In genomic region chr2:131557896-131558295, GRCm38 (mm10) we compare ENCODE assay signal across 29 mouse cellular contexts. TPM values are rescaled to one million over a fixed set of nuclear protein-coding genes. Genes with fewer than 3 reads are reported as not detected.
DNase-seq lines count a peak whose midpoint lies in the region; ATAC-seq and TF ChIP-seq lines count a peak whose summit lies in the region.
"Had no signal": no experiment of that assay in that cellular context is flagged by ENCODE, and none has a peak within 500 bp of the region (broad histone marks: within the 10 kb centered on the region; RNA-seq: fewer than 3 reads in every experiment).

No protein-coding gene starts in this region.

- no peak for TF ChIP-seq CTCF in left cerebral cortex, adult 2 months (IDR thresholded peaks at IDR 0.05)
- TF ChIP-seq CTCF in cortical plate, adult 2 months (IDR thresholded peaks at IDR 0.05; ENCODE audit: extremely low read depth, insufficient read depth, low read length): no peak

- no peaks in the 10 kb centered on the region for H3K9me3 ChIP-seq in forebrain, embryonic 14.5 days (replicated peaks; ENCODE audit: control insufficient read depth, low read length)
- H3K9me3 ChIP-seq in forebrain, embryonic 10.5 days: no peaks in the 10 kb centered on the region
- H3K9me3 ChIP-seq: embryonic facial prominence, embryonic 15.5 days; hindbrain, embryonic 12.5 days; liver, embryonic 15.5 days; lung, embryonic 15.5 days; midbrain, embryonic 13.5 days had no signal

- ATAC-seq in forebrain, embryonic 14.5 days: no peak
- ATAC-seq: CD4-positive, CD25-positive, alpha-beta regulatory T cell, adult 4 months; inflammation-experienced regulatory T-cells, adult 6 months; midbrain, embryonic 13.5 days; Patski had no signal

- H3K27ac ChIP-seq in forebrain, embryonic 14.5 days (ENCODE audit: low read depth, low read length): no peak overlapping the region
- no peak overlapping the region for H3K27ac ChIP-seq in forebrain, embryonic 10.5 days
- H3K27ac ChIP-seq in left cerebral cortex, adult 2 months: no peak overlapping the region
- H3K27ac ChIP-seq in cortical plate, adult 2 months (ENCODE audit: insufficient read depth, low read length): no peak overlapping the region
- H3K27ac ChIP-seq: embryonic facial prominence, embryonic 15.5 days; hindbrain, embryonic 12.5 days; liver, embryonic 15.5 days; lung, embryonic 15.5 days; midbrain, embryonic 13.5 days had no signal

- H3K27me3 ChIP-seq in forebrain, embryonic 14.5 days (replicated peaks; ENCODE audit: control insufficient read depth, insufficient read depth, low read length): peaks cover 41% of the 10 kb centered on the region
- peaks cover 87% of the 10 kb centered on the region for H3K27me3 ChIP-seq in forebrain, embryonic 10.5 days (ENCODE audit: poor library complexity, severe bottlenecking)
- H3K27me3 ChIP-seq: Patski had no signal

- 80% methylated on average over 2 of the region's 2 CpGs for WGBS in forebrain, embryonic 14.5 days
- WGBS in forebrain, embryonic 10.5 days: 77% methylated on average over 2 of the region's 2 CpGs

- H3K36me3 ChIP-seq in forebrain, embryonic 14.5 days (ENCODE audit: control insufficient read depth, insufficient read depth, low read length): no peaks in the 10 kb centered on the region
- H3K36me3 ChIP-seq in forebrain, embryonic 10.5 days (replicated peaks): no peaks in the 10 kb centered on the region
- H3K36me3 ChIP-seq: embryonic facial prominence, embryonic 15.5 days; hindbrain, embryonic 12.5 days; liver, embryonic 15.5 days; lung, embryonic 15.5 days; midbrain, embryonic 13.5 days had no signal

- intact Hi-C loops in heart, postnatal 10 days (cut with DNase I): no loop called here
- intact Hi-C loops in left cerebral cortex, adult 2 months (cut with DNase I): no loop called here
- intact Hi-C loops in left cerebral cortex, postnatal 10 days (cut with DNase I): no loop called here

- no peak overlapping the region for H3K4me2 ChIP-seq in forebrain, embryonic 14.5 days (ENCODE audit: low read length)
- H3K4me2 ChIP-seq: embryonic facial prominence, embryonic 15.5 days; hindbrain, embryonic 12.5 days; liver, embryonic 15.5 days; midbrain, embryonic 13.5 days had no signal

- no peak overlapping the region for H3K4me3 ChIP-seq in forebrain, embryonic 14.5 days (ENCODE audit: low read depth, low read length)
- H3K4me3 ChIP-seq in forebrain, embryonic 10.5 days: no peak overlapping the region
- H3K4me3 ChIP-seq in left cerebral cortex, adult 2 months: peak overlapping the region; percentile 58
- peak overlapping the region; percentile 52; the same call in 1 of the 2 replicates for H3K4me3 ChIP-seq in cortical plate, adult 2 months (ENCODE audit: insufficient read depth, low read length)
- H3K4me3 ChIP-seq: embryonic facial prominence, embryonic 15.5 days; hindbrain, embryonic 12.5 days; liver, embryonic 15.5 days; lung, embryonic 15.5 days; midbrain, embryonic 13.5 days had no signal

- no peak overlapping the region for H3K9ac ChIP-seq in forebrain, embryonic 14.5 days (ENCODE audit: low read length)
- H3K9ac ChIP-seq: embryonic facial prominence, embryonic 15.5 days; hindbrain, embryonic 12.5 days; liver, embryonic 15.5 days; lung, embryonic 15.5 days; midbrain, embryonic 13.5 days had no signal

- no peak for TF ChIP-seq POLR2A in cortical plate, adult 2 months (IDR thresholded peaks at IDR 0.05; ENCODE audit: extremely low read depth, insufficient read depth, low read length)

- no peaks in the 10 kb centered on the region for H3K4me1 ChIP-seq in forebrain, embryonic 14.5 days (ENCODE audit: control insufficient read depth, insufficient read depth, low read length)
- peaks cover 20% of the 10 kb centered on the region for H3K4me1 ChIP-seq in forebrain, embryonic 10.5 days
- H3K4me1 ChIP-seq in cortical plate, adult 2 months (ENCODE audit: control insufficient read depth, insufficient read depth, low read length): peaks cover 3% of the 10 kb centered on the region; the same call in 1 of the 2 replicates

- DNase-seq in forebrain, embryonic 14.5 days (ENCODE audit: low spot score): peak; percentile 57
- DNase-seq in forebrain, embryonic 10.5 days (ENCODE audit: extremely low spot score, low spot score): no peak
- peak; percentile 53 to 54 for DNase-seq in heart, postnatal 10 days
- DNase-seq in heart, adult 9 months (ENCODE audit: low spot score in 2 of 2): no peak
- no peak for DNase-seq in left cerebral cortex, adult 2 months (ENCODE audit: extremely low spot score in 1 of 2, low spot score in 2 of 2)
- DNase-seq in left cerebral cortex, postnatal 10 days (ENCODE audit: extremely low spot score in 1 of 2, low spot score in 2 of 2): no peak
- DNase-seq in spleen, adult 18-20 months: no peak
- DNase-seq: adrenal gland, adult 2 months; cerebellum, adult 2 months; cerebellum, postnatal 36 days; gastrocnemius, postnatal 10 days; kidney, adult 18-20 months; kidney, postnatal 10 days; lung, postnatal 36 days; right cerebral cortex, postnatal 14 days; thymus, adult 18-20 months; thymus, postnatal 36 days had no signal

RNA-seq across cellular contexts. Expression of gene Adra1d, which starts 4.2 kb away (rescaled TPM):
- polyA plus RNA-seq in forebrain, embryonic 14.5 days (2014; fragmentation: Nextera tagmentation; extraction: Ambion mirVana): not detected in 2 replicates
- polyA plus RNA-seq in forebrain, embryonic 10.5 days (2016; fragmentation: Nextera tagmentation; extraction: Ambion mirVana): 0.19 TPM in 1 of 2 replicates, not detected in the other
- 1 to 10 TPM; 4.3 to 4.5 TPM for total RNA-seq in heart, postnatal 10 days (2021)
- 10 to 100 TPM; 64.3 to 65.7 TPM for total RNA-seq in left cerebral cortex, adult 2 months (2021)
- 10 to 100 TPM; 17.4 to 20.5 TPM for total RNA-seq in left cerebral cortex, postnatal 10 days (2021)
- 32.0 and 38.9 TPM in 2 replicates for polyA plus RNA-seq in cortical plate, adult 2 months (2012; rRNA removed)
- total RNA-seq: granulocyte monocyte progenitor cell, adult 5-6 weeks; monocyte, adult 5-6 weeks; neutrophil, adult 5-6 weeks had no signal
- polyA plus RNA-seq: CD4-positive, CD25-positive, alpha-beta regulatory T cell, adult 4 months; inflammation-experienced regulatory T-cells, adult 6 months; midbrain, embryonic 13.5 days had no signal

Comparison
In these comparisons a context has a peak if more than half of its experiments do, and no peak if none do; other contexts are left out.
1. DNase-seq: peak in forebrain, embryonic 14.5 days (single experiment) and heart, postnatal 10 days (2 of 2); none in forebrain, embryonic 10.5 days (single experiment), heart, adult 9 months (0 of 2), left cerebral cortex, adult 2 months (0 of 2), left cerebral cortex, postnatal 10 days (0 of 2) and spleen, adult 18-20 months (0 of 2).
2. H3K4me3 ChIP-seq: peak in left cerebral cortex, adult 2 months (single experiment) and cortical plate, adult 2 months (single experiment); none in forebrain, embryonic 14.5 days (single experiment) and forebrain, embryonic 10.5 days (single experiment).